Mouse (Mus musculus): ENCODE results near the gene Elovl5.

- TF ChIP-seq EP300 (IDR thresholded peaks at IDR 0.05; ENCODE audit: low read depth), result no peak
- no peak for TF ChIP-seq CTCF (IDR thresholded peaks at IDR 0.05; ENCODE audit: low read depth)
Measured at GRCm38 (mm10) chr9:77986153-77986795, 69.1 kb downstream of the Elovl5 start.
